In the genomic region with DNA sequence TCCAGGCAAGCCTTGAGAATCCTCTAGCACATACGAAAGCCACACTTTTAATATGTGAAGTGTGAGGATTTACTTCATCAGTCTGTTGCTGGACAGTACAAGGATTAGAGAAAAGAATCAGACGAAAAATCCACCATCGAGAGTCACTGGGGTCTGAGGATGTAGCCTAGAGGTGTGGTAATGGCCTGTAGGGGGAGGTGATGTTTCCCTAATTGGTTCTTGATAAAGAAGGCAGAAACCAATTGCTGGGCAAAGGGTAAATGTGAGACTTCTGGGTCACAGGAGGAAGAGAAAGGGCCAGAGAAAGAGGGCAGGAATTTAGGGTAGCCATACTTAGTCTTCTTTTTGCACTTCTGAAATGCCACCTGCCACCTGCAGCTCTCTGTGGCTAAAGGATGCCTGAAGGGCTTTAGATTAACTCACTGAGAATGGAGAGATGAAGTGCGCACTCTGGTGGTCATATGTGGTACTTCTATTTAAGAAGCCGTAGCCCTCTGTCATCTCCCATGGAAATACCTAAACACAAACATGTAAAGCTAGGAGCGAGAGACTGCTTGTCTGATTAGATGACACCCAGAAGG, we compare ENCODE assay signal across 9 mouse cellular contexts. TPM values are rescaled to one million over a fixed set of nuclear protein-coding genes. Genes with fewer than 3 reads are reported as not detected.
A peak's percentile ranks its signal among the peaks of the same experiment; 100 is the strongest.
DNase-seq lines count a peak whose midpoint lies in the region; ATAC-seq lines count a peak whose summit lies in the region.
"Had no signal": no experiment of that assay in that cellular context is flagged by ENCODE, and none has a peak within 500 bp of the region (broad histone marks: within the 10 kb centered on the region; RNA-seq: fewer than 3 reads in every experiment).

No protein-coding gene starts in this region.

- no peaks in the 10 kb centered on the region for H3K9me3 ChIP-seq in intestine, embryonic 15.5 days
- no peaks in the 10 kb centered on the region for H3K9me3 ChIP-seq in limb, embryonic 11.5 days (ENCODE audit: control insufficient read depth, low read length)
- H3K9me3 ChIP-seq: stomach, embryonic 15.5 days had no signal

- no peak overlapping the region for H3K9ac ChIP-seq in intestine, embryonic 15.5 days
- H3K9ac ChIP-seq in limb, embryonic 11.5 days (ENCODE audit: low read length) = no peak overlapping the region
- H3K9ac ChIP-seq: stomach, embryonic 15.5 days had no signal

- 0 out of 2 replicates have a peak, but pooled peaks have one; percentile 12 for ATAC-seq in intestine, embryonic 15.5 days
- no peak for ATAC-seq in limb, embryonic 11.5 days (ENCODE audit: insufficient number of reproducible peaks, low FRiP score, low TSS enrichment, low read depth)

- no peaks in the 10 kb centered on the region for H3K4me1 ChIP-seq in intestine, embryonic 15.5 days (replicated peaks)
- no peaks in the 10 kb centered on the region for H3K4me1 ChIP-seq in limb, embryonic 11.5 days (ENCODE audit: control insufficient read depth, insufficient read depth, low read length)
- H3K4me1 ChIP-seq: stomach, embryonic 15.5 days had no signal

- peak; percentile 31 for DNase-seq in urinary bladder, postnatal 25 days (ENCODE audit: low spot score)
- no peak for DNase-seq in urinary bladder, adult 2 months (ENCODE audit: low spot score)
- peak; percentile 37 for DNase-seq in adrenal gland, adult 8-10 months
- DNase-seq in embryo, embryonic 11.5 days (ENCODE audit: low read depth, low spot score) = peak; percentile 53
- peak; percentile 66 for DNase-seq in limb, embryonic 11.5 days (ENCODE audit: low spot score)
- DNase-seq in right cerebral cortex, adult 18-20 months = peak; percentile 43

- no peak overlapping the region for H3K27ac ChIP-seq in intestine, embryonic 15.5 days
- H3K27ac ChIP-seq in limb, embryonic 11.5 days (replicated peaks; ENCODE audit: low read depth, low read length) = no peak overlapping the region
- H3K27ac ChIP-seq: stomach, embryonic 15.5 days had no signal

- no peaks in the 10 kb centered on the region for H3K36me3 ChIP-seq in intestine, embryonic 15.5 days
- H3K36me3 ChIP-seq in limb, embryonic 11.5 days (ENCODE audit: control insufficient read depth, insufficient read depth, low read length) = no peaks in the 10 kb centered on the region
- H3K36me3 ChIP-seq: stomach, embryonic 15.5 days had no signal

- H3K4me2 ChIP-seq in intestine, embryonic 15.5 days (replicated peaks) = no peak overlapping the region
- no peak overlapping the region for H3K4me2 ChIP-seq in limb, embryonic 11.5 days (ENCODE audit: low read depth, severe bottlenecking)
- H3K4me2 ChIP-seq: stomach, embryonic 15.5 days had no signal

- WGBS in intestine, embryonic 15.5 days = 25% methylated on average over 6 of the region's 6 CpGs
- 31% methylated on average over 6 of the region's 6 CpGs for whole genome bisulfite sequencing in limb, embryonic 11.5 days

- no peaks in the 10 kb centered on the region for H3K27me3 ChIP-seq in intestine, embryonic 15.5 days (replicated peaks)
- no peaks in the 10 kb centered on the region for H3K27me3 ChIP-seq in limb, embryonic 11.5 days (ENCODE audit: control insufficient read depth, insufficient read depth, low read length)
- H3K27me3 ChIP-seq: stomach, embryonic 15.5 days had no signal

- no peak overlapping the region for H3K4me3 ChIP-seq in intestine, embryonic 15.5 days (replicated peaks)
- H3K4me3 ChIP-seq in limb, embryonic 11.5 days (ENCODE audit: low read depth, low read length) = no peak overlapping the region
- H3K4me3 ChIP-seq: stomach, embryonic 15.5 days had no signal

RNA-seq across cellular contexts. Expression of a gene that starts 3.2 kb away (rescaled TPM):
- 1.1 and 1.5 TPM in 2 replicates for polyA plus RNA-seq in urinary bladder, adult 2 months (2012; rRNA removed)
- total RNA-seq in adrenal gland, adult 8-10 months (2022) = 1 to 10 TPM; 1.1 to 2.7 (median 2.0) TPM
- polyA plus RNA-seq in intestine, embryonic 15.5 days (2015; fragmentation: Nextera tagmentation; extraction: Ambion mirVana) = 0.70 and 0.88 TPM in 2 replicates
- not detected in 2 replicates for polyA plus RNA-seq in limb, embryonic 11.5 days (2014; fragmentation: Nextera tagmentation; extraction: Ambion mirVana)
- total RNA-seq: layer of hippocampus, postnatal 36 days had no signal

RNA-seq across cellular contexts. Expression of a gene that starts 29.0 kb away (rescaled TPM):
- polyA plus RNA-seq in urinary bladder, adult 2 months (2012; rRNA removed) = 12.3 and 15.8 TPM in 2 replicates
- total RNA-seq in adrenal gland, adult 8-10 months (2022) = 100 to 1,000 TPM; 127 to 241 (median 172) TPM
- 51.4 and 53.9 TPM in 2 replicates for polyA plus RNA-seq in intestine, embryonic 15.5 days (2015; fragmentation: Nextera tagmentation; extraction: Ambion mirVana)
- 33.0 and 33.8 TPM in 2 replicates for polyA plus RNA-seq in limb, embryonic 11.5 days (2014; fragmentation: Nextera tagmentation; extraction: Ambion mirVana)

RNA-seq across cellular contexts. Expression of a gene that starts 51.6 kb away (rescaled TPM):
- polyA plus RNA-seq in urinary bladder, adult 2 months (2012; rRNA removed) = 5.8 and 6.5 TPM in 2 replicates
- total RNA-seq in adrenal gland, adult 8-10 months (2022) = 10 to 100 TPM; 11.7 to 14.8 (median 13.9) TPM
- 5.3 and 6.2 TPM in 2 replicates for polyA plus RNA-seq in intestine, embryonic 15.5 days (2015; fragmentation: Nextera tagmentation; extraction: Ambion mirVana)
- 5.8 and 6.3 TPM in 2 replicates for polyA plus RNA-seq in limb, embryonic 11.5 days (2014; fragmentation: Nextera tagmentation; extraction: Ambion mirVana)
